Mouse (Mus musculus) spleen, adult 2 months (tissue): ENCODE results near the gene Kalrn.

Experiments used
- CTCF ChIP-seq: fragments of 200-500 bp; IDR thresholded peaks from 2 replicates; pipeline ENCODE4 v1.5.1; 2011; ENCODE audit warnings: mild to moderate bottlenecking, inconsistent platforms; ENCODE audit not compliant: insufficient read depth, insufficient read length, insufficient replicate concordance; ENCODE audit errors: extremely low read depth
- POLR2A ChIP-seq: fragments of 200-500 bp; IDR thresholded peaks from 2 replicates; pipeline ENCODE4 v1.6.1; 2011; ENCODE audit warnings: low read depth, low read length, inconsistent platforms

DNA sequence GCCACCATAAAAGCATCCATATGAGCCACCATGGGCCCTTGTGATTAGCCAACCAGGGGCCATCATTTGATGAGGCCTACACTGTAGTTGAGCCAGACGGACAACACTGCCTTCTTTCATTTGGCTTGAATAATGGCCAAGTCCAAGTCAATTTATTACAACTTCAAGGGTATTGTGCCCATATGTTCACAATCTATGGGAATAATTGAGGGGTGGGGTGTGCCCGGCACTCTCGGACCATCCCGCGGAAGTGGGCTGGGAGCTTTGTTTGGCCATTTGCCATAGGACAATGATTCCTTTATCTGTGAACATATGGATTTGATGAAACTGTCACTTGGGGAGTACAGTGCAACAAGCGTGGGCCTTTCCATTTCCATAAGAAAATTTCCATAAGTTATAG lies 89.6 kb downstream of the Kalrn start:
- TF ChIP-seq CTCF, result no peak
- TF ChIP-seq POLR2A, result no peak
